13 mouse cellular contexts compared by ENCODE assay signal in the genomic region with DNA sequence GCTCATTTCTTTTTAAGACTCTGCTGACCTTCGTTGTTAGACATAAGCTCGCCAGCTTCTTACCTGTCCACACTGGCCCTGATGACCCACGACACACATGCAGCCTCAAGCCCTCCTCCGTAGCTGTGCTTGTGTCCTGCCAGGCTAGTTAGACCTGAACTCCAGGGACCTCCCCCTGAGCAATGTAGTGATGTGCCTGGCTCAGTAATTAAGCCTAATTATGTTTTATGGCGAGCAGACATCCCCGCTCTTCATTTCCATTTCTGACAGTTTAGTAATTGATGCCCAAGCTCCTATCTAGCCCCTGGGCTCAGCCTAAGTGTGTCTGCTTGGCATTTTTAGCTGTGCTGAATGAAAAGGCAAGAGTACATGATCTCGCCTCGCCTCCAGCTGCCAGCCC. TPM values are rescaled to one million over a fixed set of nuclear protein-coding genes. Genes with fewer than 3 reads are reported as not detected.
DNase-seq lines count a peak whose midpoint lies in the region; ATAC-seq and TF ChIP-seq lines count a peak whose summit lies in the region.
"Had no signal": no experiment of that assay in that cellular context is flagged by ENCODE, and none has a peak within 500 bp of the region (broad histone marks: within the 10 kb centered on the region; RNA-seq: fewer than 3 reads in every experiment).

No protein-coding gene starts in this region.

- peaks cover 32% of the 10 kb centered on the region for H3K4me1 ChIP-seq in kidney, embryonic 16.5 days (ENCODE audit: insufficient read depth, low read length)

- peaks cover 37% of the 10 kb centered on the region for H3K36me3 ChIP-seq in kidney, embryonic 16.5 days (ENCODE audit: insufficient read depth, low read length)
- peaks cover 40% of the 10 kb centered on the region for H3K36me3 ChIP-seq in myocyte (ENCODE audit: control insufficient read depth, insufficient read depth)

- no peaks in the 10 kb centered on the region for H3K27me3 ChIP-seq in kidney, embryonic 16.5 days (ENCODE audit: insufficient read depth, low read length)
- no peaks in the 10 kb centered on the region for H3K27me3 ChIP-seq in myocyte (ENCODE audit: control insufficient read depth, insufficient read depth, insufficient read length)
- H3K27me3 ChIP-seq: lung, embryonic 15.5 days had no signal

- no peaks in the 10 kb centered on the region for H3K9me3 ChIP-seq in kidney, embryonic 16.5 days (ENCODE audit: low read length)
- H3K9me3 ChIP-seq: lung, embryonic 15.5 days had no signal

- H3K27ac ChIP-seq in kidney, embryonic 16.5 days (ENCODE audit: low read length): 0 out of 2 replicates have a peak overlapping the region, but pooled peaks have one; percentile 12
- H3K27ac ChIP-seq: left cerebral cortex, adult 2 months; lung, embryonic 15.5 days had no signal

- no peak overlapping the region for H3ac ChIP-seq in myocyte (ENCODE audit: control insufficient read depth, insufficient read length)

- peaks cover 92% of the 10 kb centered on the region for H3K79me2 ChIP-seq in myocyte (ENCODE audit: control insufficient read depth, insufficient read depth)

- H3K4me2 ChIP-seq in kidney, embryonic 16.5 days (replicated peaks; ENCODE audit: low read depth, low read length): peak overlapping the region; percentile 36
- H3K4me2 ChIP-seq in myocyte (ENCODE audit: low read depth): no peak overlapping the region
- H3K4me2 ChIP-seq: lung, embryonic 15.5 days had no signal

- no peak for TF ChIP-seq POLR2A in brain, embryonic 14.5 days (IDR thresholded peaks at IDR 0.05; ENCODE audit: borderline replicate concordance, extremely low read depth, insufficient read depth, insufficient read length, poor library complexity, severe bottlenecking)
- TF ChIP-seq POLR2A in myocyte (IDR thresholded peaks at IDR 0.05; ENCODE audit: insufficient read length, low read depth): no peak

- H3K4me3 ChIP-seq in kidney, embryonic 16.5 days (ENCODE audit: low read length): no peak overlapping the region
- no peak overlapping the region for H3K4me3 ChIP-seq in myocyte
- H3K4me3 ChIP-seq: left cerebral cortex, adult 2 months; lung, embryonic 15.5 days had no signal

- no peak for DNase-seq in kidney, postnatal 36 days
- DNase-seq in brain, embryonic 14.5 days (ENCODE audit: low read depth): peak; percentile 72
- DNase-seq in fat pad, adult 2 months (ENCODE audit: extremely low read depth, low read depth, low spot score): peak; percentile 95
- DNase-seq in left cerebral cortex, adult 9 months (ENCODE audit: low spot score in 2 of 2): no peak
- DNase-seq in kidney, postnatal 4 days: no peak
- DNase-seq: adrenal gland, postnatal 14 days; cerebellum, adult 8-10 months had no signal

- WGBS in kidney, embryonic 16.5 days: 57% methylated on average over 8 of the region's 8 CpGs

- no peak overlapping the region for H3K9ac ChIP-seq in kidney, embryonic 16.5 days (replicated peaks; ENCODE audit: low read length)
- H3K9ac ChIP-seq: lung, embryonic 15.5 days had no signal

- ATAC-seq in kidney, embryonic 16.5 days (ENCODE audit: low FRiP score, low TSS enrichment): 0 out of 2 replicates have a peak, but pooled peaks have one; percentile 17
- no peak for ATAC-seq in monocyte, adult 5-6 weeks (replicated peaks; ENCODE audit: insufficient number of reproducible peaks, low FRiP score, low TSS enrichment, poor library complexity, severe bottlenecking)

- no peak for TF ChIP-seq CTCF in brain, embryonic 14.5 days (IDR thresholded peaks at IDR 0.05; ENCODE audit: borderline replicate concordance, extremely low read depth, insufficient read depth, insufficient read length)

TF ChIP-seq in myocyte, 11 proteins besides CTCF, POLR2A, EP300 and RAD21:
- TF ChIP-seq POLR2AphosphoS2 (IDR thresholded peaks at IDR 0.05; ENCODE audit: insufficient read length, low read depth): peak; percentile 65
- TF ChIP-seq USF1 (IDR thresholded peaks at IDR 0.05; ENCODE audit: low read depth): no peak

RNA-seq across cellular contexts. Expression of a gene that starts 22.3 kb away (rescaled TPM):
- 620 and 668 TPM in 2 replicates for polyA plus RNA-seq in kidney, embryonic 16.5 days (2015; fragmentation: Nextera tagmentation; extraction: Ambion mirVana)
- 412 and 494 TPM in 2 replicates for polyA plus RNA-seq in brain, embryonic 14.5 days (2012; rRNA removed)
- polyA plus RNA-seq in myocyte (2012; fragmentation: generic; extraction: Trizol): 589 TPM
- 5.2 to 37.7 TPM (median 7.7 TPM) in 3 replicates for total RNA-seq in monocyte, adult 5-6 weeks (2017)
- total RNA-seq: MEL had no signal

Comparison
In these comparisons a context has a peak if more than half of its experiments do, and no peak if none do; other contexts are left out.
1. DNase-seq: peak in brain, embryonic 14.5 days (single experiment) and fat pad, adult 2 months (single experiment); none in kidney, postnatal 36 days (0 of 2), left cerebral cortex, adult 9 months (0 of 2) and kidney, postnatal 4 days (0 of 2).